Mouse (Mus musculus) C2C12 (cell line): ENCODE data around the gene St3gal3.

Experiments used
- CTCF ChIP-seq: IDR thresholded peaks from one replicate; pipeline ENCODE4 v1.5.1; 2011; ENCODE audit not compliant: control insufficient read depth, insufficient read depth, insufficient read length
- FOSL1 ChIP-seq: IDR thresholded peaks from one replicate; pipeline ENCODE4 v1.8.0; 2011; ENCODE audit warnings: mild to moderate bottlenecking, low read length; ENCODE audit not compliant: poor library complexity, insufficient read depth, severe bottlenecking
- MAX ChIP-seq: IDR thresholded peaks from one replicate; pipeline ENCODE4 v1.6.1; 2011; ENCODE audit warnings: mild to moderate bottlenecking, control low read depth
- MYOG ChIP-seq: IDR thresholded peaks from one replicate; pipeline ENCODE4 v1.6.1; 2011; ENCODE audit not compliant: control insufficient read depth, insufficient read length; ENCODE audit errors: extremely low read depth
- USF1 ChIP-seq: IDR thresholded peaks from one replicate; pipeline ENCODE4 v1.6.1; 2011; ENCODE audit warnings: low read depth, mild to moderate bottlenecking, control low read depth, moderate library complexity

- TF ChIP-seq MAX (no peak), CTCF (no peak), USF1 (no peak), FOSL1 (no peak), MYOG (no peak)
Observed at GRCm38 (mm10) chr4:117890750-117891149, 244.0 kb downstream of the St3gal3 start.
